Mouse (Mus musculus) NIH3T3 (cell line): ENCODE results near the gene Mlf1.

ENCODE experiments used
- DNase-seq: peaks from one replicate; pipeline ENCODE4 v3.0.0-alpha.2; 2012; ENCODE audit warnings: low read depth

Mlf1 gene

GRCm38 (mm10) chr3:67373872-67374271 lies at the start of gene Mlf1:
Mlf1 (plus strand) TSS chr3:67374097.
- DNase-seq = peak; percentile 95

- DNase-seq = no peak
These were observed 34.3 kb upstream of the Mlf1 start for GRCm38 (mm10) chr3:67339558-67339957.

- no peak for DNase-seq
These were observed 33.0 kb upstream of the Mlf1 start for GRCm38 (mm10) chr3:67340921-67341320.

- DNase-seq = peak; percentile 71
These were observed 30.8 kb upstream of the Mlf1 start for GRCm38 (mm10) chr3:67343004-67343662.

GRCm38 (mm10) chr3:67344599-67344998 lies 29.3 kb upstream of the Mlf1 start:
- peak; percentile 77 for DNase-seq

DNA sequence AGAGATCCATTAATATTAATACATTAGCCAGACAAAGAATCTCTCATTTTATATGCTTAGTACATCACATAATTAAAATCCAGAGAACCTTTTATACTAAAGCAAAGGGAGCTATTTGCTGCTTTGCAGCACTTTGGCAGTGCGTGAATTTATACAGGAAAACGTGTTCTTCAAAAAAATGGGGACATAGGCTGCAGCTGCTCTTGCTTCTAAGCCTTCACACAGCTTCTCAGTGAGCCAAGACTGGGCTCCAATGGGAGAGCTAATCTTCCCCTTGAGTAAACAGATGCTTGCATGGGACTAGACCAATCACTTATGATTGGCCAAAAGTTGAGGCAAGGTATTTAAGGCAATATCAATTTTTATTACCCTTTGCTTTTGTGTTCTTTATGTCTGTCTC lies 27.2 kb upstream of the Mlf1 start:
- no peak for DNase-seq

- DNase-seq = no peak
These were observed 22.3 kb upstream of the Mlf1 start for GRCm38 (mm10) chr3:67351406-67352127.

GRCm38 (mm10) chr3:67352128-67352762 lies 21.7 kb upstream of the Mlf1 start:
- DNase-seq = peak; percentile 82

DNA sequence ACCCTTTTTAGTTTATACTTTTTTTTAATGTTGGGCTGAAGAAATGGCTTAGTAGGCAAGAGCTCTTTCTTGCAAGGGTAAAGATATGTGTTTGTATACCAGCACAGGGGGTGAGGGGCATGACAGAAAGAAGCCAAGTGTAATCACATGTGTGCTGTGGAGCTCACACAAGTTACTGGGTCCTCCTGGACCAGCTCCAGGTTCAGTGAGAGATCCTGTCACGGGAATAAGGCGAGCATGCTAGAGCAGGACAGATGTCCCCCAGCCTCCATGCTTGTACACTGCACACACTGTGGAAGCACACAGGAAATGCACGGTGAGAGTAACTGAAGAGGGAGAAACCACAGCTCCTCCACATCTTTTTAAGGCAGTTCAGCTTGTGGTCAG lies 21.1 kb upstream of the Mlf1 start:
- no peak for DNase-seq

GRCm38 (mm10) chr3:67358376-67358775 lies 15.5 kb upstream of the Mlf1 start:
- DNase-seq = no peak

DNA sequence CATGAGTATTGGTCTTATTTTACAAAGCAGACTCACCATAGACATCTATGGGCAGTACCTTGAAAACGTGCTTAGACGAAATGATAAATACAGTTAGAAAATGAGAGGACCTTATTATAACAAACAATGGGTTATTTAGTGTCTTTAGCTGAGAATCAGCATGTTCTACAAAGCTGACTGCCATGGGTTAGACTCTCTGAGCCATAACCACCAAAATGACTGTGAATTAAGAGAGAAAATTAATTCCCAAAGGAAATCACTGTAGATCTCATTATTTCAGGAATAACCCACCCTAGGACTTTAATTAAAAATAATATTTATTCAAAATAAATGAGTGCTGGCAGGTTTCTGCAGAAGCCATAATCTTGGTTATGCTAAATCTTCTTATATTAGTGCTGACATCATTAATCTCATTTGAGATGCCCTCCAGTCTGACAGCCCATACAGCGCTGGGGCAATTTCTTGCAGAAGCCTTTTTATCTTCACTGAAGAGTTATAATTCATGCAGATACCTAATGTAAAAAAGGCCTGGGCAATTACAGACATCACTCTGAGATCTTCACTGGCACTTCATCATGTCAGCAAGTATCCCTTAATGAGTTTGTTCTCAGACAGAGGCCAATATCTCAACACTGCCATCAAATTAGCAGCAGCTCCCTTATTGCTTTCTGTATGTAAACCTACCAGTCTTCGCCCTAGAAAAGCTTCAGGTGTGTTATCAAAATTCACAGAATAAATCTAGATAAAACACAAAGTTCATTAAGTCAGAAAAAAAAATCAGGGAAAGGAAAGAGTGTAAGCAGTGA lies 7.6 kb upstream of the Mlf1 start:
- DNase-seq = no peak

- DNase-seq = no peak
These were observed 6.4 kb upstream of the Mlf1 start for GRCm38 (mm10) chr3:67367481-67367880.

- DNase-seq = no peak
These were observed 4.4 kb upstream of the Mlf1 start for GRCm38 (mm10) chr3:67369407-67370079.

- no peak for DNase-seq
These were observed 1.7 kb upstream of the Mlf1 start for GRCm38 (mm10) chr3:67372194-67372593.

- peak; percentile 18 for DNase-seq
These were observed 1.1 kb upstream of the Mlf1 start for GRCm38 (mm10) chr3:67372781-67373180.

- DNase-seq = no peak
These were observed 472 bp downstream of the Mlf1 start for GRCm38 (mm10) chr3:67374360-67374778.

- DNase-seq = no peak
These were observed 1.2 kb downstream of the Mlf1 start, which contains the start of gene Gm17402 for GRCm38 (mm10) chr3:67375063-67375462. Gm17402 (minus strand) TSS chr3:67375163.

DNA sequence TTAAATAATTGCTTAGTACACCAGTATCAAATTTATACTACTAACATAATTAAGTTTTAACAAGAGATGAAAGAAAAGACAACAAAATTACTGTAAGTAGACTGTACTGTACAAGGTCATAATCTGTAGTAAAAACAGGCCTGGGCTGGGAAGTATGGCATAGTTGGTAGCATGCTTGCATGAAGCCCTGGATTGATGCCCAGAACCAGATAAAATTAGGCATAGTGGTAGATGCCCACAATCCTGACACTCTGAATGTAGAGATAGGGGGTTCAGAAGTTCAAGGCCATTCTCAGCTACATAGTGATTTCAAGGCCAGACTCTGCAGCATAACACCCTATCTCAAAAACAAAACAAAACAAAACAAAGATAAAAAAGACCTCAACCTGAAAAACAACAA lies 4.3 kb downstream of the Mlf1 start:
- DNase-seq = no peak

GRCm38 (mm10) chr3:67429338-67429998 lies 55.6 kb downstream of the Mlf1 start:
- no peak for DNase-seq

DNA sequence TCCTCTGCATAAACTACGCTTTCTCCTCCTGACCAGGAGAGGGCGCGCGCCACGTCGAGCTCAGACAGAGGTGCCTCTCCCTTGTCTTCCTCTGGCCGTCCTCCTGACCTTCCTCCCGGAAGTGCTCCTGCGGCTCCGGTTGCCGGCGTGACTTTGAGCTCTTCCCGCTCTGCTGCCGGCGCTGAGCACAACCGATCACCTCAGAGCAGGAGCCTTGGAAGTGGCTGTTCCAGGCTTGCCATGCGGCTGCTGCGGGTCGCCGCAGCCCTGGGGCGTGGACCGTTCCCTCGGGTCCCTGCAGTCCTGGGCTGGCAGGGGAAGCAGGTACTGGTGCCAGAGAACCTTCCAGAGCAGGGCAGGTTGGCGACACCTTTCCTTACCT lies 56.1 kb downstream of the Mlf1 start, which contains the start of gene Gfm1:
Gfm1 (plus strand) TSS at position 98 of the 382 bp plus-strand sequence.
- peak; percentile 91 for DNase-seq

GRCm38 (mm10) chr3:67434011-67434410 lies 60.1 kb downstream of the Mlf1 start:
- no peak for DNase-seq
